Mouse (Mus musculus) lung, postnatal 36 days (tissue): ENCODE measurements around the gene 2210016L21Rik.
A peak's percentile ranks its signal among the peaks of the same experiment; 100 is the strongest.

Experiments
- DNase-seq: peaks from one replicate; pipeline ENCODE4 v3.0.0; 2022; ENCODE audit warnings: mixed read lengths

Gene 2210016L21Rik

GRCm38 (mm10) chr5:114979250-114980121, 37.5 kb downstream of the 2210016L21Rik start:
- DNase-seq: peak; percentile 77

- peak; percentile 55 for DNase-seq
Observed at GRCm38 (mm10) chr5:114980122-114980748, 38.3 kb downstream of the 2210016L21Rik start.

- no peak for DNase-seq
Observed at GRCm38 (mm10) chr5:114982001-114982400, 40.0 kb downstream of the 2210016L21Rik start.

GRCm38 (mm10) chr5:114985074-114985473, 43.1 kb downstream of the 2210016L21Rik start:
- DNase-seq: no peak

- DNase-seq: no peak
Observed at GRCm38 (mm10) chr5:114996447-114996846, 54.5 kb downstream of the 2210016L21Rik start.

GRCm38 (mm10) chr5:114997327-114997726, 55.4 kb downstream of the 2210016L21Rik start:
- DNase-seq: peak; percentile 71
